Mouse (Mus musculus) adrenal gland, adult 10 weeks (tissue): ENCODE data around the gene Gm12185. TPM values are rescaled to one million over a fixed set of nuclear protein-coding genes. Genes with fewer than 3 reads are reported as not detected.

Experiments
- polyA plus RNA-seq: library from polyadenylated mRNA; stranded (reverse); fragments of 350-450 nt; fragmentation: Illumina TruSeq; extraction: RNeasy Lipid Tissue Mini Kit (QIAGEN cat#74804); gene quantifications from one replicate; pipeline ENCODE4 v1.2.3, GENCODE M21; 2014; ENCODE audit warnings: low read depth, low replicate concordance

Gene Gm12185
- 0.82 TPM for polyA plus RNA-seq

GRCm38 (mm10) chr11:48991740-48992520 is at the start of gene Gm12185:
Gene Gm12185 (minus strand): TSS chr11:48992226.

GRCm38 (mm10) chr11:48994018-48994417 is 2.0 kb upstream of the Gm12185 start, which contains the start of gene Tgtp1:
Gene Tgtp1 (minus strand): TSS chr11:48994172.

GRCm38 (mm10) chr11:48979251-48979650 is 12.8 kb downstream of the Gm12185 start, which contains the start of gene 9930111J21Rik1:
Gene 9930111J21Rik1 (minus strand): TSS chr11:48979398.

GRCm38 (mm10) chr11:48978240-48978939 is 13.6 kb downstream of the Gm12185 start, which contains the start of gene Olfr56:
Gene Olfr56 (plus strand): TSS chr11:48978889.

GRCm38 (mm10) chr11:48946090-48946489 is 45.9 kb downstream of the Gm12185 start, which contains the start of gene Psme2b:
Gene Psme2b (minus strand): TSS chr11:48946190.

GRCm38 (mm10) chr11:48902021-48902420 is 90.0 kb downstream of the Gm12185 start, which contains the start of gene Gm5431:
Gene Gm5431 (minus strand): TSS chr11:48902214.

GRCm38 (mm10) chr11:48871201-48871772 is 120.7 kb downstream of the Gm12185 start, which contains the start of gene Irgm1:
Gene Irgm1 (minus strand): TSS chr11:48871683.

Other genes starting within 250 kb of the Gm12185 start
- 110 TPM for gene Rack1, start 191.9 kb downstream of the Gm12185 start, polyA plus RNA-seq
- gene Trim41, start 174.9 kb downstream of the Gm12185 start, polyA plus RNA-seq = 14.2 TPM
- 7.5 TPM for gene Trim7, start 166.1 kb downstream of the Gm12185 start, polyA plus RNA-seq
- gene Gm12184, start 165.6 kb downstream of the Gm12185 start, polyA plus RNA-seq = 18.0 TPM
- gene Irgm1, start 120.5 kb downstream of the Gm12185 start, polyA plus RNA-seq = 80.0 TPM
- gene Gm5431, start 90.0 kb downstream of the Gm12185 start, polyA plus RNA-seq = 2.3 TPM
- 1.6 TPM for gene Psme2b, start 46.0 kb downstream of the Gm12185 start, polyA plus RNA-seq
- gene Olfr56, start 13.3 kb downstream of the Gm12185 start, polyA plus RNA-seq = 1.7 TPM
- 2.4 TPM for gene 9930111J21Rik1, start 12.8 kb downstream of the Gm12185 start, polyA plus RNA-seq
- gene Tgtp1, start 1.9 kb upstream of the Gm12185 start, polyA plus RNA-seq = 10.1 TPM
- gene 9930111J21Rik2, start 59.0 kb upstream of the Gm12185 start, polyA plus RNA-seq = 19.2 TPM
- 23.6 TPM for gene Tgtp2, start 72.0 kb upstream of the Gm12185 start, polyA plus RNA-seq
- 9.7 TPM for gene Ifi47, start 84.4 kb upstream of the Gm12185 start, polyA plus RNA-seq
- 5.4 TPM for gene Olfr1396, start 122.6 kb upstream of the Gm12185 start, polyA plus RNA-seq
- gene Olfr1395, start 150.0 kb upstream of the Gm12185 start, polyA plus RNA-seq = not detected
- not detected for gene Olfr1394, start 162.2 kb upstream of the Gm12185 start, polyA plus RNA-seq
- 96.9 TPM for gene Btnl9, start 194.9 kb upstream of the Gm12185 start, polyA plus RNA-seq
- 131 TPM for gene Zfp62, start 211.1 kb upstream of the Gm12185 start, polyA plus RNA-seq